Mouse (Mus musculus) kidney, adult 2 months (tissue): ENCODE data around the gene Tasp1.

Experiments used
- CTCF ChIP-seq: fragments of 200-500 bp; conservative IDR thresholded peaks from 2 replicates; pipeline ENCODE4 v1.5.1; 2011; ENCODE audit warnings: low read depth, mild to moderate bottlenecking, control low read depth, low read length, moderate library complexity, mixed read lengths; ENCODE audit not compliant: insufficient read depth, insufficient read length
- POLR2A ChIP-seq: fragments of 200-500 bp; IDR thresholded peaks from one replicate; pipeline ENCODE4 v1.6.1; 2011; ENCODE audit warnings: low read depth, low read length, control low read depth

DNA sequence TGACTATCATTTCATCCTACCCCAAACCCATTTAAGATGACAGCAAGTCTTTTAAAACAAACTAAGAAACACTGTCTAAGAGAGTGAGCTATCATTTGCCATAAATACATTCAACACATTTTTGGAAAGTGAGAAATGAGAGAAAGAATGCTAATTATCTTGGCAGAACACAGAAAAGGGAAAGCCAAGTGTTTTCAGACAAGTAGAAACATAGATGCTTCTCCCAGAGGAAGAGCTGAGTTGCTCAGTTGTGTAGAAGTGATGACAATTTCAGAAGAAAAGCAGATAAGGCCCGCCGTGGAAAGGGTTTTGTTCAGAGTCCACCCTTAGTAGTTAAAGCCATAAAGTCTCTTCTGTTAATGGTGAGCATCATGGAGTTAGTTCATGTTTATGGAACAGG, 281.7 kb downstream of the Tasp1 start:
- TF ChIP-seq POLR2A (no peak), CTCF (no peak)
